Mouse (Mus musculus) megakaryocyte, embryonic 14.5 days (primary cell): Measurements from ENCODE around the gene Zfp867. TPM values are rescaled to one million over a fixed set of nuclear protein-coding genes. Genes with fewer than 3 reads are reported as not detected.

ENCODE experiments used
- H3K27me3 ChIP-seq: replicated peaks from 2 replicates; pipeline ENCODE3; 2012; ENCODE audit warnings: inconsistent platforms
- H3K36me3 ChIP-seq: replicated peaks from 2 replicates; pipeline ENCODE3; 2012; ENCODE audit warnings: low read length, inconsistent platforms, mixed read lengths
- H3K4me1 ChIP-seq: 2 replicates; pipeline ENCODE4 v1.6.1; 2012; ENCODE audit warnings: inconsistent platforms
- H3K4me3 ChIP-seq: replicated peaks from 2 replicates; pipeline ENCODE3; 2012; ENCODE audit warnings: moderate library complexity, mild to moderate bottlenecking, inconsistent platforms
- H3K9me3 ChIP-seq: 2 replicates; pipeline ENCODE4 v1.6.1; 2012; ENCODE audit warnings: inconsistent platforms
- FLI1 ChIP-seq: IDR thresholded peaks from 2 replicates; pipeline ENCODE4 v1.6.1; 2012; ENCODE audit warnings: low read length, inconsistent platforms, mixed read lengths
- GATA1 ChIP-seq: IDR thresholded peaks from 3 replicates; pipeline ENCODE4 v1.6.1; 2012; ENCODE audit warnings: mixed read lengths, low read length, inconsistent platforms, borderline replicate concordance
- polyA plus RNA-seq: library from polyadenylated mRNA; stranded (reverse); fragments of >175 nt; gene quantifications from 2 replicates; pipeline ENCODE4 v1.2.3, GENCODE M21; 2012; ENCODE audit warnings: low replicate concordance; ENCODE audit not compliant: insufficient read depth

Zfp867 gene
- polyA plus RNA-seq: 0.07 TPM in 1 of 2 replicates, not detected in the other

DNA sequence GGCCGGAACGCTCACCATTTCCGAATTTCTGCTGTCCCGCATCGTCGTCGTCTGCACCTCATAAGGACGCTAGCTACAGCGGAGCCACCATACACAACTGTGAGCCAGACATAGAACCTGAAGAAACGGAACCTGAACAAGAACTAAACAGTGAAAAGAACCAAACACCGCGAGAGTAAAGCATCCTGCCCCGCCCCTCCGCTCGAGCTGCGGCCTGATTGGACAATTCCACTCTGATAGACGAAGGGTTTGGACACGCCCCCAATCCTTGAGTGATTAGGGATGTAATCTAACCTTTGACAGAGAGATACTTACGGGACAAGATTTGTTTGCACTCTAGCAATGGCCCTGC, at the start of gene Zfp867:
Zfp867 (minus strand) TSS at position 149 of the 352 bp plus-strand sequence.
- Histone ChIP-seq H3K27me3 (peaks cover 33% of the 10 kb centered on the region), H3K4me3 (peak within 1 kb of the TSS; percentile 96)
- TF ChIP-seq GATA1 (no peak), FLI1 (no peak)

DNA sequence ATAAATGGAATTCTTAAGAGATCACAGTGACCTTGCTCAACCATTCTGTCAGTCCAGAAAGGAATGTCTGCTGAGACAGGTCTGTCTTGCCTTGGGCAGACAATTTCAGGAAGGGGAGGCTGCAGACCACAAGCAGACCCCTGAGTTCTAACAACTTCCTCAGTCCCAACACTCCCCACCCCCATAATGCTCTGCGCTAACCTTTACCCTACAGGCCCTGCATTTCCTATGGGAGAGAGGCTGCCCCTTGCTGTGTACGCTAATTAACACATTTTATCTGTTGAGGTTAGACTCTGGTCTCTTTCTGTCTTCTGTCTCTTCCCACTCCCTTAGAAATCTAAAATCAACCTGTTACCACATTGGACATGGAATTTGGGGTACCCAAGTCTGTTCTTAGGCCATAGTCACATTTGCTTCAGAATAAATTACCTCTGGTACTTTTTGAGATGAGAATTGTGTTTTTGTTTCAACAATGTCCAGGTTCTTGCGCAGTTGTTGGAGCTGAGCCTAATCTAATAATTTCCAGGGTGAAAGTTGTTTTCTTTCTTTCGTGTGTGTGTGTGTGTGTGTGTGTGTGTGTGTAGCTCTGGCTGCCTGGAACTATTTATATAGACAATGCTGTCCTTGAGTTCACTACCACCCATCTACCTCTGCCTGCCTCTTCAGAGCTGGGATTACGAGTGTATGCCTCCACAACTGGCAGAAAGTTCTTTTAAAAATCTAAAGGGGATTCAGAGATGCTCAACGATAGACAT, 47.6 kb upstream of the Zfp867 start:
- Histone ChIP-seq H3K36me3 (no peaks in the 10 kb centered on the region), H3K4me1 (peaks cover under 1% of the 10 kb centered on the region; the same call in 1 of the 2 replicates), H3K4me3 (no peak overlapping the region), H3K27me3 (peaks cover 55% of the 10 kb centered on the region), H3K9me3 (peaks cover 16% of the 10 kb centered on the region)
- TF ChIP-seq GATA1 (no peak), FLI1 (no peak)

More for the DNA sequence above, at the start of gene Zfp867:
- peaks cover 14% of the 10 kb centered on the region for H3K4me1 ChIP-seq
- no peaks in the 10 kb centered on the region for H3K9me3 ChIP-seq
- H3K36me3 ChIP-seq: no peaks in the 10 kb centered on the region

DNA sequence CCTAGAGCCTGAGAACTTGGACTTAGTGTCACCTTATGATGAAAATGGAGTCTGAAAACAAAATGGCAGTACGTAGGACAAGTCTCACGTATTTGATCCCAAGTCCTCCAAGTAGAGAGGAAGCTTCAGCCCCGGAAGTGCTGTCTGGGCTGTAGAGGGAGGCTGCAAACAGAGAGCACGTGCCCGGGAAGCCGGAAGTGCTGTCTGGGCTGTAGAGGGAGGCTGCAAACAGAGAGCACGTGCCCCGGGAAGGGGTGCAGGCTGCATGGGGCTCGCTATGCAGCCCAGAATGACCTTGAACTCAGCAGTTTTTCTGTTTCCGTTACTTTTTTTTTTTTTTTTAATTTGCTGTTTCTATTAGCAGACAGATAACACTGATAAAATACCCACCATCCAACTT, 46.0 kb upstream of the Zfp867 start:
- Histone ChIP-seq H3K4me3 (no peak overlapping the region), H3K4me1 (peaks cover 6% of the 10 kb centered on the region; the same call in 1 of the 2 replicates), H3K36me3 (no peaks in the 10 kb centered on the region), H3K9me3 (0 out of 2 replicates have a peak, but pooled peaks cover 4% of the 10 kb centered on the region), H3K27me3 (peaks cover 53% of the 10 kb centered on the region)
- TF ChIP-seq GATA1 (no peak), FLI1 (no peak)

DNA sequence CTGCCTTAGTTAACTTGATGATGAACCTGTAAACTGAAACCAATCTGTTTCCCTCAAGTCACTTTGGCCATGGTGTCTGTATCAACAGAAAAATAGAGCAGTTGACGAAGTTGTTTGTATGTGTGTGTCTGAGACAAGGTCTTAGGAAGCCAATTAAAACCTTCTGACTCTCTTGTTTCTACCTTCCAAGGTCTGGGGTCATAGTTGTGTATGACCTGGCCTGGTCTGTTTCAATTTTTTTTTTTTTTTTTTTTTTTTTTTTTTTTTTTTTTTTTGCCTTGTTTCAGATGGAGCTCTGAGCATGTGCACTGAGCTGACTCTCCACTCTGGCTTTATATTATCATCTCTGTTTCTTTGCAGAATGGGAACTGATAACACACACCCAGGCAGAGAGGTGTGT, 45.2 kb upstream of the Zfp867 start:
- H3K9me3 ChIP-seq: no peaks in the 10 kb centered on the region
- H3K36me3 ChIP-seq: no peaks in the 10 kb centered on the region
- peaks cover 49% of the 10 kb centered on the region for H3K27me3 ChIP-seq
- no peak for TF ChIP-seq GATA1
- no peak for TF ChIP-seq FLI1
- H3K4me3 ChIP-seq: no peak overlapping the region
- H3K4me1 ChIP-seq: peaks cover 6% of the 10 kb centered on the region; the same call in 1 of the 2 replicates

DNA sequence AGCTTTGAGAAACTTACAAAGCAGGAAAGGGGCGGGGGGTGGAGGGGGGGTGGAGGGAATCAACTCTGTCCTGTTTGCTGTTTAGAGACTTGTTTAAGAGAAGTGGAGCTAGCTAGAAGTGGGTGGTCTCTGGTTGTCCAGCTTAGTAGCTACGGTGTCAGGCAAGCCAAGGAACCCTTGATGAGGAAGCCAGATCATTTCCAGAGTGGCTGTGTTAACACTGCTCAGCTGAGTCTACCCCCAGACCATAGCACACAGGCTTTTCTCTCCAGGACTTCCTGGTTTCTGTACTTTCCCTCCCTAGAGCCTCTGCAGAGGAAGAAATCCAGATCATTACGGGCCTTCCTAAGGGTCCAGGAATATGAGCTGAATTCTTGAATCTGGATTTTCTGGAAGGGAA, 42.5 kb upstream of the Zfp867 start:
- H3K4me1 ChIP-seq: peaks cover 6% of the 10 kb centered on the region; the same call in 1 of the 2 replicates
- peaks cover 6% of the 10 kb centered on the region for H3K36me3 ChIP-seq
- no peak overlapping the region for H3K4me3 ChIP-seq
- H3K9me3 ChIP-seq: no peaks in the 10 kb centered on the region
- peaks cover 34% of the 10 kb centered on the region for H3K27me3 ChIP-seq
- TF ChIP-seq GATA1: no peak
- TF ChIP-seq FLI1: no peak

DNA sequence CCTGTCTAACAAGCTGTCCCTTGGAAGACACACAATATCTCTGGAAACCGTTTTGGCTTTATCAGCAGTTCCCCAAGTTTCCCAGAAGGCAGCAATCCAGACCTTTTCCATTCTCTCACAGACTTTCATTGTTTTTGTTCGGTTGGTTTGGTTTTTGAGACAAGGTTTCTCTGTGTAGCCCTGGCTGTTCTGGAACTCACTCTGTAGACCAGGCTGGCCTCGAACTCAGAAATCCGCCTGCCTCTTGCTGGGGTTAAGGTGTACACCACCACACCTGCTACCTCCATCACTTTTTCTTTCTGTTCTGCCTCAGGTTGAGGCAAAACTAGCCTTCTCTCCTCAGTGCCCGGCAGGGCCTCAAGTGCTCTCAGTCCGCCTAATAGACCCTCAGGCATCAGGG, 42.1 kb upstream of the Zfp867 start:
- Histone ChIP-seq H3K4me1 (peaks cover 6% of the 10 kb centered on the region; the same call in 1 of the 2 replicates), H3K36me3 (peaks cover 6% of the 10 kb centered on the region), H3K9me3 (no peaks in the 10 kb centered on the region), H3K27me3 (peaks cover 32% of the 10 kb centered on the region), H3K4me3 (no peak overlapping the region)
- TF ChIP-seq FLI1 (no peak), GATA1 (no peak)

DNA sequence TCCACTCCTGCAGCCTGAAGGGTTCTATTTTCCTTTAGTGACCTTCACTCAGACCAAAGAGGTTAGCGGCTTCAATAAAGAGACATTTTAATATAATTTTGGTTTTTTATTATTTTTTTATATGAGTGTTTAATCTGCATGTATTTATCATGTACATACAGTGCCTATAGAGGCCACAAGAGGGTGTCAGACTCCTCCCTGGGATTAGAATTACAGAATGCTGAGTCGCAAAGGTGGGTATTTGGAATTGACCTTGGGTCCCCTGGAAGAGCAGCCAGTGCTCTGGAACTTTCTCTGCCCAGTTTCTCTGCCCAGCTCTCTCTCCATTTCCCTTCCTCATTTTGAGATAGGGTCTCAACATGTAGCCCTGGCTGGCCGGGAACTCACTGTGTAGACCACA, 41.3 kb upstream of the Zfp867 start:
- no peaks in the 10 kb centered on the region for H3K9me3 ChIP-seq
- TF ChIP-seq FLI1: no peak
- no peak for TF ChIP-seq GATA1
- peaks cover 6% of the 10 kb centered on the region; the same call in 1 of the 2 replicates for H3K4me1 ChIP-seq
- peaks cover 6% of the 10 kb centered on the region for H3K36me3 ChIP-seq
- peaks cover 30% of the 10 kb centered on the region for H3K27me3 ChIP-seq
- H3K4me3 ChIP-seq: no peak overlapping the region

DNA sequence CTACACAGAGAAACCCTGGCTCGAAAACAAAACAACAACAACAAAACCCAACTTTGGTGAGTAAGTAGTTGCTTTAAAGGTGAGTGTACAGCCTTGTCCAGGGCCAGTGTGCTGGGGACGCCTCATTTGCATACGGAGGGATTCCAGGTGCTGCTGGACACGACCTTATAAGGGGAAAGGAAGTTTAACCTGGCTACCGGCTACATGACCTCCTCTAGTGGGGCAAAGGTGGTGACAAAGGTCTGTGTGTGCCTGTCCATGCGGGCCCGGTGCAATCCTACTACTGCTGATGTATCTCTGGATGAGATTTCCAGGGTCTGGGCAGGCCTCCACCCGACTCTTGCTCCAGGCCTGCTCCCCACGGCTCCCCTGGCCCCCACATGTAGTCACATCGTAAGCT, 40.5 kb upstream of the Zfp867 start:
- Histone ChIP-seq H3K4me3 (no peak overlapping the region), H3K9me3 (no peaks in the 10 kb centered on the region), H3K36me3 (peaks cover 7% of the 10 kb centered on the region), H3K4me1 (peaks cover 6% of the 10 kb centered on the region; the same call in 1 of the 2 replicates), H3K27me3 (peaks cover 33% of the 10 kb centered on the region)
- TF ChIP-seq GATA1 (no peak), FLI1 (no peak)

DNA sequence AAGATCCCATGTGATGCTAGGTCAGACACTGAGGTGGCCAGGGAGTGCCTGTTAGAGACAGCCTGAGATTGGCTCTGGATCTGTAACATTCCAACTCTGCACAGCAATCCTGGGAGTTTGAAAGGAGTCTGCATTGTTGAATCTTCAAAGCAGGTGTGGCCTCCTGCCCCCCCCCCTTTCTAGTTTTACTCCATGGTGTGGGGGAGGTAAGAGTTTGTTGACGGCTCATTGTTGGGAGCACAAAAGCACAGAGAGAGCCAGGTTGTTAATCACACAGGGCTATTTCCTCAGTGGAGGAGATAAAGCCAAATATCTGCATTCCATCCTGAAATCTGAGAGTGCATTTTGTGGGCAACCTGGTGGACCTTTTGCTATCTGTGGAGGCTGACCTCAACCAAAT, 39.3 kb upstream of the Zfp867 start:
- TF ChIP-seq FLI1: no peak
- TF ChIP-seq GATA1: no peak
- peaks cover 10% of the 10 kb centered on the region for H3K36me3 ChIP-seq
- peaks cover 11% of the 10 kb centered on the region for H3K4me1 ChIP-seq
- H3K27me3 ChIP-seq: peaks cover 40% of the 10 kb centered on the region
- H3K4me3 ChIP-seq: no peak overlapping the region
- H3K9me3 ChIP-seq: no peaks in the 10 kb centered on the region

DNA sequence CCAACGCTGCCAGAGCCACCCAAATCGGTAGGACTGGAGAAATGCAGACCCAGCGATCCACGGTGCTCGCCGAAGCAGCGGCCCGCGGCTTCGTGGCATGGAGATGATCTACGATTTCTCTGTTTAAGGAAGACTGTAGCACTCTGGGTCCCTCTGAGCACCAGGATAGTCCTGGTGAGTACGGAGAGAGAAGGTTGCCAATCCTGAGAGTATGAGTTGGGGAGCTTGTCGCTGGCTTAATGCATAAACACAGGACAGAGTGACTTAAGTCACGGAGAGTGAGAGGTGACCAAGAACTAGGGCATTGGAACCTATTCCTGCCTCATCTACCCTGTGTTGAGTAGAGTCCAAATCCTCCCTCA, 34.4 kb upstream of the Zfp867 start:
- peaks cover 37% of the 10 kb centered on the region for H3K36me3 ChIP-seq
- peaks cover 32% of the 10 kb centered on the region for H3K27me3 ChIP-seq
- peak overlapping the region; percentile 93 for H3K4me3 ChIP-seq
- no peaks in the 10 kb centered on the region for H3K9me3 ChIP-seq
- H3K4me1 ChIP-seq: peaks cover 23% of the 10 kb centered on the region
- TF ChIP-seq FLI1: no peak
- TF ChIP-seq GATA1: no peak
